Mouse (Mus musculus): ENCODE data around the gene Smim26.

Smim26 gene

DNA sequence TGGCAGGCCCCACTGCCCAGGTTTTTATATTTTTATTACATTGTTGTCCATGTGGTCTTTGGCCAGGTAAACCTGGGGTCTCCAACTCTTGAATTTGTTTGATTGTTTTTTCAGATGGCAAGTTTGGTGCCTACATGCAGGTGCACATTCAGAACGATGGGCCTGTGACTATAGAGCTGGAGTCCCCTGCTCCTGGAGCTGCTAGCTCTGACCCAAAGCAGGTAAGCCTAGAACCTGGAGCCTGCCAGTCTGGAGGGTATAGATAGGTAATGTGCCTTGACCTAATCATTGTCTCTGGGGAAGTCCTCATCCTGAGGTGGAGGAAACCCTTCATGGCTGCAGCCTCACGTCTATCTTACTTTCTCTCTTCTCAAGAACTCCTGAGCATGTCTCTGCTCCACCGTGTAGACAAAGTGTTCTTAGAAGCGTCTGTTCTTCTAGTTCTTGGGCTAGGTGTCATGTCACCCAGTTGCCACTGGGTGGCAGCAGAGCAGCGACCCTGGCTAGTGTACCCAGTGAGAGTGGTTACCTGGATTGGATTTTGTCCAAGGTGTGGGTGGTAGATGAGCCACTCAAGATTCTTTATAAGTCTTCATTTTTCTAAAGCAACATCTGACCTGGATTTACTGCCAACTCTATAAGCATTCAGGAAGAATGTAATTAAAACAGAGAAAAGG is 41.9 kb downstream of the Smim26 start:
- peak in 1 of 2 experiments; percentile 26 for DNase-seq (ENCODE audit: low spot score in 2 of 2)

DNA sequence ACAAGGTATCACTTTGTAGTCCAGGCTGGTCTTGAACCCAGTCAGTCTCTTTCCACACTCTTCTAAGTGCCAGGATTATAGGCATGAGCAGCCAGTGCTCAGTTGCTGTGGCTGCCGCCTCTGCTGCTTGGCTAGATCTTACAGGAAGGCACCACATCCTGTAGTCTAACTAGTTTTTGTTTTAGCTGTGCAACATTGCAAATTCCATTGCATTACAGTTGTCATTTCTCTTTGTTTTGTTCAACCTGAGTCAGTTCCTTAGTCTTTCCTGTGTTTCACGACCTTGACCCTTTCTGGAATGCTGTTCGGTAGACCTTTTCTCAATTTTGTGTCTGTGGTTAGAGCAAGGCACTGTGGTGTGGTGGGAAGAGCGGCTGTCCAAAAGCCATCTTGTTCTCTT is 43.4 kb downstream of the Smim26 start:
- no peak for DNase-seq (ENCODE audit: low spot score in 2 of 2)

DNA sequence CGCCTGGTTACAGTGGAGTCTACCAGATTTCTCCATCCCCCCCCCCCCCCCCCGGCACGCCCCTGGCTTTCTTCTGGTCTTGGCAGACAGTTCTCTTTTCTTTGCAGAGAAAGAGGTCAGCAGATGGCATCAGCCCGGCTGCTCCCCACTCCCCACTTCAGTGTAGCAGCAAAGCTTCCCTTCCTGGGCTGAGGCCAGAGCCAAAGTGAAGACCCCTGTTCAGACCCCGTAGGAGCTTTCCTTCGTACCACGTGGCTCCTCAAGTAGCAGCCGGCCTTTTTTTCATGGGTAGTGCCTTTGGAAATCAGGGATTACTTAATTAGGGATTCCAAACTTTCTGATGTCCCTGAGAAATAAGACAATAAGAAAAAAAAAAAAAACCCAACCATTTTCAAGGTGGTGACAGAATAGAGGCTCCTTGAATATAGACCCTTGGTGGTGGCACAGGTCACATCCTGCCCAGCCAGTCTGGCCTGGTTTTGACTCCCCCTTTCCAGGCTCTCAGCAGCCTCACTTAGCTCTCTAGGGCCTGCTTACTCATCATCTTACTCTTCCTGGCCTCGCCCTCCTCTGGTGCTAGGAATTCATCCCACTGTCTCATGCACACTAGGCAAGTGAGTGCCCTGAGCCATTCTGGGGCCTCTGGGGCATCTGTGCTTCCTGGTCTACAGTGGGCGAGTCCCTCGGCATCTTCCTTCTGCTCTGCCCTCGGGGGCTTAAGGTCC is 44.0 kb downstream of the Smim26 start:
- no peak for DNase-seq (ENCODE audit: low spot score in 2 of 2)

DNA sequence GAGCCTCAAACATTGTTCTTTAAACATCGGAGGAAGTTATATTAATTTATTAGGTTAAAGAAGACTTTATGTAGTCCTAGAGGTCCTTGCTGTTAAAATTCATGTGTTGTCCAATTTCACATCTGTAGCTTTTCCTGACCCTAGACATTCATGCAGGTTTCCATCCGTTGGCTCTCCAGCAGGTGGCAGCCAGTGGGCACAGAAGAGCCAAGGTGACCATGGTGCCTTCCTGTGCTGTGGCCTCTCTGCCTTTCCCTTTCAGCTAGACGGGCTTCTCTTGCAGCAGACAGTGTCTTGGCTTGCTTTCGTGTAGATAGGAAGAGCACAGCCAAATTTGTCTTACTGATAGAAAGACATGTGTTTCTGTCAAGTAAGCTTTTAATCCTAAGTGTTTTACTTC is 44.9 kb downstream of the Smim26 start:
- no peak for DNase-seq (ENCODE audit: low spot score in 2 of 2)

DNA sequence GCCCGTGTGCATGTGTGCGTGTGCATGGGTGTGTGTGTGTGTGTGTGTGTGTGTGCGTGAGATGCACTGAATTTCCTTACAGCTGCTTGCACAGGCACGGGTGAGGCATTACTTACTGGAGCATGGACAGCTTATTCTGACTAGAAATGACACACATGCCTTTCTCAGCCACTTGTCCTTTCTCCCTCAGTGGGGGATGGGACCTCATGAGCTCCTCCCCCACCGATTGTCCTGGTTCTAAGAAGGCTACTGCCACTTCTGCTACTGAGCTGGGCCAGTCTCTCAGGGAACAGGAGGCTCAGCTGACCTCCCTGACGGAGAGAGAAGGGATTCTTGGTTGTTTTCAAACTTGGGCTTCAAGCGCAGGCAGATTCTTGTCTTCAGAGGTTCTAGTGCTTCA is 46.2 kb downstream of the Smim26 start:
- DNase-seq (ENCODE audit: low spot score in 2 of 2) = no peak

DNA sequence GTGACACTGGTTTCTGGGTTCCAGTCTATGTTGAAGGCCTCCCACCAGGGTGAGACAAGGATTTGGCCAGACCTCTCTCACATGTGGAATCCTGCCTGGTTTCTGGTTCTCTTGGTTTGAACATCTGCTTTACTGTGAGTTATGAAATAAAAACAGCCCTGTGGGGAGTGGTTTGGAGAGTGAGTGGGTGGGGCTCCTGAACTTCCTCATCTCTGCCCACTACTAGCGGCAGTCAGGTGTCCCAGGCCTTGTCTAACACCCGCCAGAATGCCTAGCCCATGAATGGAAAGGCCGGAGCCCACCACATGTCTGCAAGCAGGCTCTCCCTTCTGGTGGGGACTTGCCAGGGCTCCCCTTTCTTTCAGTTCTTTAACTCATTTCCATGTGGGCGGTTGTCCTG is 48.1 kb downstream of the Smim26 start:
- DNase-seq (ENCODE audit: low spot score in 2 of 2) = peak in 1 of 2 experiments; percentile 5
